Mouse (Mus musculus): ENCODE results near the gene Egln2. TPM values are rescaled to one million over a fixed set of nuclear protein-coding genes. Genes with fewer than 3 reads are reported as not detected.
A peak's percentile ranks its signal among the peaks of the same experiment; 100 is the strongest.

Egln2 gene
- polyA plus RNA-seq, 1 experiment, result 84.9 TPM

DNA sequence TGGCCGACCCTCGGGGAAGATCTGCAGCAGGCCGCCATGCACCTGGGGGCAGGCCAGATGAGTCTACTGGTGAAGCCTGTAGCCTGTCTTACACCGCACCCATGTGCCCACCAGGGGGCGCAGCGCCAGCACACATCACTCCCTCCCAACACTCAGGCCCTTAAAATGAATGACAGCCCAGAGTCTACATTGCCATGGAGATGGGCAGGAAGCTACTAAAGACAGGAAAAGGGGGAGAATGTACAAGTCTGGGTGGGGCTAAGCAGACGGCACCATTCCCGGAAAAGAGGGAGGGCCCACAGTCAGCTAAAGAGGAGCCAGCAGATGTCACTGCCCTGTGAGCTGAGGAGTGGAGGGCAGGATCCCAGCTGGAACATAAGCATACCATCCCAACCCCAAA is 6.7 kb downstream of the Egln2 start:
- no peak overlapping the region for H3K4me3 ChIP-seq (ENCODE audit: insufficient read depth, low read depth, low read length)
- no peaks in the 10 kb centered on the region; the same call in 1 of the 2 replicates for H3K36me3 ChIP-seq (ENCODE audit: control insufficient read depth, insufficient read depth, low read length)
- peaks cover 28% of the 10 kb centered on the region for H3K4me1 ChIP-seq (ENCODE audit: control insufficient read depth, insufficient read depth, low read length)
- H3K27ac ChIP-seq (ENCODE audit: insufficient read depth, low read depth, low read length), result peak overlapping the region; percentile 51; the same call in 1 of the 2 replicates
- WGBS, result 7% methylated on average over 8 of the region's 8 CpGs
- H3K27me3 ChIP-seq (replicated peaks; ENCODE audit: control insufficient read depth, insufficient read depth, low read length), result no peaks in the 10 kb centered on the region
- TF ChIP-seq POLR2A (IDR thresholded peaks at IDR 0.05; ENCODE audit: low read depth, low read length) (no peak), CTCF (conservative IDR thresholded peaks at IDR 0.05; ENCODE audit: insufficient read depth, insufficient read length, low read depth, low read length) (peak; percentile 90)
- DNase-seq, result peak; percentile 95

DNA sequence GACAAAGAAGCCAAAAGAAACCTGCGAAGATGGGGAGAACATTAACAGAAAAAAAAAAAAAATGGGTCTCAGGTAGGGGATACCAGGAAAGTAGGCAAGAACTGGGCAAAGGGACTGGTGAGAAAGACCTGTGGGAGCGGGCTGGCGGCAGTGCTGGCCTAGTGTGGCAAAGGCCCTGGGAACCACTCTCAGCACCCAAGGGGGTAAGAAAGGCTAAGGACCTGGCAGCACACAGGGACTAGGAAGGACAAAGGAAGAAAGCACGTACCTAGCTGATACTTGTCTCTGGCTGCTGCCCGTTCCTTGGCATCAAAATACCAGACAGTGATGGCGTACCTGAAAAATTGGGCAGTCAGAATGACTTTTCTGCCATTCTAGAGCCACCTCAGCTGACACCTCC is 7.3 kb downstream of the Egln2 start:
- TF ChIP-seq CTCF (conservative IDR thresholded peaks at IDR 0.05; ENCODE audit: insufficient read depth, insufficient read length, low read depth, low read length) (no peak), POLR2A (IDR thresholded peaks at IDR 0.05; ENCODE audit: low read depth, low read length) (no peak)
- WGBS, result 92% methylated on average over 6 of the region's 6 CpGs
- Histone ChIP-seq H3K27me3 (replicated peaks; ENCODE audit: control insufficient read depth, insufficient read depth, low read length) (no peaks in the 10 kb centered on the region), H3K27ac (ENCODE audit: insufficient read depth, low read depth, low read length) (no peak overlapping the region), H3K36me3 (ENCODE audit: control insufficient read depth, insufficient read depth, low read length) (no peaks in the 10 kb centered on the region), H3K4me1 (ENCODE audit: control insufficient read depth, insufficient read depth, low read length) (peaks cover 22% of the 10 kb centered on the region), H3K4me3 (ENCODE audit: insufficient read depth, low read depth, low read length) (no peak overlapping the region)
- no peak for DNase-seq

DNA sequence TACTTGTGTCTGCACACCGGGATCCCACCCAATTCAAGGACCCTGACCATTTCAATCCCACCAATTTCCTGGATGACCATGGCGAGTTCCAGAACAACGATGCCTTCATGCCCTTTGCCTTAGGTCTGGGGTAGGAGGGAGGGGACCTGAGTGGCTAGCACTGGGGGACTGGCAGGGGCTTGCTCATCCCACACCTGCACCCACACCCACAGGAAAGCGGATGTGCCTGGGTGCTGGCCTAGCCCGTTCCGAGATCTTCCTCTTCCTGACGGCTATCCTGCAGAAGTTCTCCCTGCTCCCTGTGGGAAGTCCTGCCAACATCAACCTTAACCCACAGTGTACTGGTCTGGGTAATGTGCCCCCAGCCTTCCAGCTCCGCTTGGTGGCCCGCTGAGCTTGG is 8.4 kb downstream of the Egln2 start:
- no peak overlapping the region for H3K4me3 ChIP-seq (ENCODE audit: insufficient read depth, low read depth, low read length)
- H3K27me3 ChIP-seq (replicated peaks; ENCODE audit: control insufficient read depth, insufficient read depth, low read length), result no peaks in the 10 kb centered on the region
- H3K4me1 ChIP-seq (ENCODE audit: control insufficient read depth, insufficient read depth, low read length), result peaks cover 23% of the 10 kb centered on the region
- H3K36me3 ChIP-seq (ENCODE audit: control insufficient read depth, insufficient read depth, low read length), result no peaks in the 10 kb centered on the region
- no peak overlapping the region for H3K27ac ChIP-seq (ENCODE audit: insufficient read depth, low read depth, low read length)
- TF ChIP-seq POLR2A (IDR thresholded peaks at IDR 0.05; ENCODE audit: low read depth, low read length) (no peak), CTCF (conservative IDR thresholded peaks at IDR 0.05; ENCODE audit: insufficient read depth, insufficient read length, low read depth, low read length) (no peak)
- DNase-seq, result no peak
- 92% methylated on average over 9 of the region's 9 CpGs for WGBS

DNA sequence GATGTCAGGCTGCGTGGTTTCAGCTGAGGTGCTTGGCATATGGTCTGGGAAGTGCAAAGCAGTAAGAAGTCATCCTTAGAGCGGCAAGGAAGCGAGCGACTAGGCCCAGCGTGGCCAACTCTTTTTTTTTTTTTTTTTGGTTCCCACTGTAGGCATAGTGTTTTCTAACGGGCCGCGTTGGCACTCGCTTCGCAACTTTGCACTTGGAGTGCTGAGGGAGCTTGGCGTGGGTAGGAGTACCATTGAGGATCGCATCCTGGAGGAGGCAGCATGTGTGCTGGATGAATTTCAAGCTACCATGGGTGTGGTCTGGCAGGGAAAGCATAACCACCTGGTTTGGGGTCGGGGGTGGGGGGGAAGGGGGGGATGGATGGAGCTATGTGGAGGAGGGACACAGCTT is 10.6 kb downstream of the Egln2 start:
- no peak for TF ChIP-seq POLR2A (IDR thresholded peaks at IDR 0.05; ENCODE audit: low read depth, low read length)
- TF ChIP-seq CTCF (conservative IDR thresholded peaks at IDR 0.05; ENCODE audit: insufficient read depth, insufficient read length, low read depth, low read length), result no peak
- Histone ChIP-seq H3K27me3 (replicated peaks; ENCODE audit: control insufficient read depth, insufficient read depth, low read length) (no peaks in the 10 kb centered on the region), H3K4me1 (ENCODE audit: control insufficient read depth, insufficient read depth, low read length) (peaks cover 12% of the 10 kb centered on the region), H3K27ac (ENCODE audit: insufficient read depth, low read depth, low read length) (no peak overlapping the region), H3K4me3 (ENCODE audit: insufficient read depth, low read depth, low read length) (no peak overlapping the region), H3K36me3 (ENCODE audit: control insufficient read depth, insufficient read depth, low read length) (no peaks in the 10 kb centered on the region)
- 82% methylated on average over 13 of the region's 13 CpGs for WGBS
- no peak for DNase-seq

DNA sequence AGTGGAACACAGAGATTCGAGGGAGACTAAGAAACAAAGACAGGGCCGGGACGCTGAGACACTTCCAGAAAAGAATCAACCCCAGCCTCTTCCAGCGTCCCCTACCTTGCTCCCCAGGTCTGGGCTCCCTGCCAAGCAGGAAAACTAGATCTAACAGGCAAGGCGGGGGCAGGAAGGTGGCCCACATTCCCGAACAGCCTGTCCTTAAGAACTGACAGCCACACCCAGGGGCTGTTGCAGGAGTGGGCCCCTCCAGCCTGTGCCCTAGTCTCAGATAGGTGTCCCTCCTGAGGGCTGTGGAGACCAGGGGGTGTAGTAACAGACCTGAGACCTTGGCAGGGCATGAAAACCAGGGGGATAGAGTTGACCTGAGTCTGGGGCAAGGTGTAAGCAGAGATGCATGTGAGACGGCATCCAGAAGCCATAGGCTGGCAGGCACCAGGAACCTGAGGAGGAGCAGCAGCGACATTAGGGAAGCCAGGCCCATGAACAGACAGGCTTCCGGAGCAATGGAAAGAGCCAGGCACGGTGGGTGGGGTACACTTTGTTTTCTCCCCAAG is 13.3 kb downstream of the Egln2 start, which contains the start of gene Cyp2t4:
Cyp2t4 (plus strand) TSS at position 510 of the 560 bp plus-strand sequence.
- TF ChIP-seq POLR2A (IDR thresholded peaks at IDR 0.05; ENCODE audit: low read depth, low read length), result no peak
- H3K36me3 ChIP-seq (ENCODE audit: control insufficient read depth, insufficient read depth, low read length), result no peaks in the 10 kb centered on the region
- H3K4me3 ChIP-seq (ENCODE audit: insufficient read depth, low read depth, low read length), result no peak within 1 kb of the TSS
- no peak within 1 kb of the TSS for H3K27ac ChIP-seq (ENCODE audit: insufficient read depth, low read depth, low read length)
- H3K4me1 ChIP-seq (ENCODE audit: control insufficient read depth, insufficient read depth, low read length), result 0 out of 2 replicates have a peak, but pooled peaks cover 5% of the 10 kb centered on the region
- WGBS, result 26% methylated on average over 10 of the region's 10 CpGs
- no peaks in the 10 kb centered on the region for H3K27me3 ChIP-seq (replicated peaks; ENCODE audit: control insufficient read depth, insufficient read depth, low read length)
- DNase-seq, result peak; percentile 76

DNA sequence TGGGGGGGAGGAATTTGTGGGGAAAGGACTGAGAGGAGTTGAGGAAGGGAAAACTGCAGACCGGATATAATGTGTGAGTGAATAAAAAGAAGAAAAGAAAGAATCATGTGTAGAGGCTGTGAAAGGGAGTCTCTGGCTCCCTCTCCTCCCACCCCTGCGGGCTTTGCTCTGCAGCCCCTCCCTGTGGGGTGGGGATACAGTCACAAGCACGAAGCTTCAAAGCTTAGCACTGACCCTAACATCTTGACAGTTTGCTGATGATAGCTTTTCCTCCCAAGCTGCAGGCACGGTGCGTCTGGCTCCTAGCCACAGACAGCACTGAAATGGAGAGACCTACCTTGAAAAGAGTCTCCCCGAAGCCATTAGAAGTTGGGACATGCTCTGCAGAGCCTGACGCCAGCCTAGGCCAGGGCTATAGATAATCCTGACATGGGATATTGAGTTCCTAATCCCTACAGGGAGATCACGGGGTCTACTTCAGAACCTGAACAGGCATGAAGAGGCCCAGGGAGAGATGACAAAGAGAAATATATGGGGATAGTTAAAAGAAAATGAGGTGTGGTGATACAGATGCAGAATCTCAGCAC is 30.1 kb downstream of the Egln2 start:
- no peak for DNase-seq
- Histone ChIP-seq H3K4me1 (ENCODE audit: control insufficient read depth, insufficient read depth, low read length) (no peaks in the 10 kb centered on the region), H3K27ac (ENCODE audit: insufficient read depth, low read depth, low read length) (no peak overlapping the region), H3K27me3 (replicated peaks; ENCODE audit: control insufficient read depth, insufficient read depth, low read length) (no peaks in the 10 kb centered on the region), H3K4me3 (ENCODE audit: insufficient read depth, low read depth, low read length) (no peak overlapping the region), H3K36me3 (ENCODE audit: control insufficient read depth, insufficient read depth, low read length) (no peaks in the 10 kb centered on the region)
- WGBS, result 28% methylated on average over 8 of the region's 8 CpGs
- no peak for TF ChIP-seq CTCF (conservative IDR thresholded peaks at IDR 0.05; ENCODE audit: insufficient read depth, insufficient read length, low read depth, low read length)

DNA sequence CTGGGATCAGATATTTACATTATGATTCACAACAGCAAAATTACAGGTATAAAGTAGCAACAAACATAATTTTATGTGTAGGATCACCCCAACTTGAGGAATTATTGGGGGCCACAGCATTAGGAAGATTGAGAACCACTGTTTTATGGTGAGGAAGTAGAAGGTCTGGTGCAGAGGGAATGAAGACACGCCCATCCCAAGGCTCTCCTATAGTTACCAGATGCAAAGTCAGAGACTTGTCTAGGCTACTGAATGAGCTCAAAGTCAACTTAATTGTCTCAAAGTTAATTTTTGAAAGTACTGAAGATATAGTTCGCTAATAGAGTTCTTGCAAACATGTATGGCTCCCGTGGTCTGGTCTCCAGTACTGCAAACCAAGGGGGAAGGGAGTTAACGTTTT is 32.8 kb downstream of the Egln2 start:
- Histone ChIP-seq H3K27ac (ENCODE audit: insufficient read depth, low read depth, low read length) (no peak overlapping the region), H3K4me1 (ENCODE audit: control insufficient read depth, insufficient read depth, low read length) (peaks cover 9% of the 10 kb centered on the region; the same call in 1 of the 2 replicates)
- 69% methylated on average over 4 of the region's 4 CpGs for WGBS

More for the DNA sequence above, 32.8 kb downstream of the Egln2 start:
- TF ChIP-seq CTCF (conservative IDR thresholded peaks at IDR 0.05; ENCODE audit: insufficient read depth, insufficient read length, low read depth, low read length) (no peak), POLR2A (IDR thresholded peaks at IDR 0.05; ENCODE audit: low read depth, low read length) (no peak)
- no peak overlapping the region for H3K4me3 ChIP-seq (ENCODE audit: insufficient read depth, low read depth, low read length)
- no peaks in the 10 kb centered on the region for H3K36me3 ChIP-seq (ENCODE audit: control insufficient read depth, insufficient read depth, low read length)
- no peak for DNase-seq
- H3K27me3 ChIP-seq (replicated peaks; ENCODE audit: control insufficient read depth, insufficient read depth, low read length), result no peaks in the 10 kb centered on the region

Data from kidney, adult 2 months (tissue).